Mouse (Mus musculus) intestine, embryonic 14.5 days (tissue): ENCODE measurements at regions not wholly inside any gene's neighbourhood (a gene's known extent, or its start where the extent isn't known, plus 50 kb on each side); places are given as distances from the start of the nearest gene placed in this dataset.

Experiments used
- ATAC-seq: fragments of 200-750 bp; cut with Nextera tagmentation; replicated peaks from 2 replicates; pipeline ENCODE4 v1.8.0; 2017; ENCODE audit warnings: low read depth, moderate number of reproducible peaks, moderate TSS enrichment, moderate library complexity; ENCODE audit not compliant: low FRiP score, low TSS enrichment
- DNase-seq: peaks from one replicate; pipeline ENCODE4 v3.0.0-alpha.2; 2018; ENCODE audit warnings: low spot score
- H3K27ac ChIP-seq: fragments of 300-500 bp; sonication (generic); 2 replicates; pipeline ENCODE4 v1.5.1; 2014; ENCODE audit warnings: low read depth, mild to moderate bottlenecking, control low read depth
- H3K27me3 ChIP-seq: fragments of 300-500 bp; sonication (generic); replicated peaks from 2 replicates; pipeline ENCODE4 v1.6.1; 2014; ENCODE audit warnings: low read length, control low read depth; ENCODE audit not compliant: control insufficient read depth, insufficient read depth
- H3K36me3 ChIP-seq: fragments of 300-500 bp; sonication (generic); 2 replicates; pipeline ENCODE4 v1.6.1; 2014; ENCODE audit warnings: low read length, control low read depth; ENCODE audit not compliant: control insufficient read depth, insufficient read depth
- H3K4me1 ChIP-seq: fragments of 300-500 bp; sonication (generic); replicated peaks from 2 replicates; pipeline ENCODE4 v1.6.1; 2014; ENCODE audit warnings: low read length, control low read depth, mixed read lengths; ENCODE audit not compliant: control insufficient read depth, insufficient read depth
- H3K4me2 ChIP-seq: fragments of 300-500 bp; sonication (generic); 2 replicates; pipeline ENCODE4 v1.6.1; 2014; ENCODE audit warnings: low read length
- H3K4me3 ChIP-seq: fragments of 300-500 bp; sonication (generic); 2 replicates; pipeline ENCODE4 v1.5.1; 2014; ENCODE audit warnings: low read depth, low read length, control low read depth, mixed read lengths
- H3K9ac ChIP-seq: fragments of 300-500 bp; sonication (generic); 2 replicates; pipeline ENCODE4 v1.6.1; 2014; ENCODE audit warnings: mild to moderate bottlenecking, low read length
- H3K9me3 ChIP-seq: fragments of 300-500 bp; sonication (generic); 2 replicates; pipeline ENCODE4 v1.6.1; 2016; ENCODE audit warnings: low read length, control low read depth; ENCODE audit not compliant: control insufficient read depth
- WGBS: fragments of 180-500 bp; shearing (Covaris S2); extraction: QIAGEN DNeasy Blood & Tissue Kit; methylation state at CpG from one replicate; pipeline ENCODE4 v1.1.7; 2014; 5-methylcytosine and 5-hydroxymethylcytosine counted together

DNA sequence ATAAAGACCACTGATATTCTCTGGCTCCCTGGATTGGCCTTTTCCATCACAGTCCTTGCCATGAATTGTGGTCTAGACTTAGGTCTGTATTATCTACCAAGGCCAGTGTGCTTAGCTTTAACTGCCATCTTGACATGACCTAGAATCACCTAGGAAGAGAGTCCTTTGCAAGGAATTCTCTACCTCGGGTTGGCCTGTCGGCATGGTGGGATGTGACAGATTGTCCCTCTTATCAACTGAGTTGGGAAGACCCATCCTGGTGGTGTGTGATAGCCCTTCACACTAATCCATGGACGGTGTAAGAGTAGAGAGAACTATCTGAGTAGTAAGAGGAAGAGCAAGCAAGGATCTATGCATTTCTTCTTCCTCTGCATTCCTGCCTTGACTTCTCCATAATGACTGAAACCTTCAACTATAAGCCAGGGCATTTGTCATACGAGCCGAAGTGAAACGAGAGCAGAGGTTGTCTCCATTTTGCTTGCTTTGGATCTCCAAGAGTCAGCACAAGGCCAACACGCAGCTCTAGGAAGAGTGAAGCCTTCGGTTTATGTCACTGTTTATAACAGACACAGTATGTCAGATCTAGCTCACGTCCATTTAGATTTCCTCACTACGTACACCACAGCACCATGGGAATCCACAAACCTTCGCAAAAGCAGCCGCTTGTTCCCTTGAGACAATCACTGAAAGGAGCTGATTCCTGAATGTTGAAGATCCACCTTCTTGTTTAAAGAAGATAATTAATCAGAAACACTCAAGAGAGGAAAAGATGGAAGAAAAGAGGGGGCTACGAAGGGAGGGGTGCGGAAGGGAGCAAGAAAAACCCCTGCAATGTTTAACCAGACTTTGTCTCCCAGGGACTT is 190.9 kb upstream of the Rgma start:
- Histone ChIP-seq H3K9me3 (no peaks in the 10 kb centered on the region), H3K36me3 (no peaks in the 10 kb centered on the region), H3K4me3 (no peak overlapping the region), H3K4me2 (no peak overlapping the region), H3K27ac (no peak overlapping the region), H3K9ac (no peak overlapping the region), H3K4me1 (no peaks in the 10 kb centered on the region), H3K27me3 (no peaks in the 10 kb centered on the region)
- ATAC-seq: no peak
- DNase-seq: no peak
- 93% methylated on average over 14 of the region's 14 CpGs for WGBS

GRCm38 (mm10) chr7:73185071-73185531 is 190.2 kb upstream of the Rgma start:
- Histone ChIP-seq H3K9ac (no peak overlapping the region), H3K36me3 (no peaks in the 10 kb centered on the region), H3K27me3 (no peaks in the 10 kb centered on the region), H3K4me2 (no peak overlapping the region), H3K4me3 (no peak overlapping the region), H3K9me3 (no peaks in the 10 kb centered on the region), H3K4me1 (no peaks in the 10 kb centered on the region), H3K27ac (no peak overlapping the region)
- WGBS: 87% methylated on average over 10 of the region's 10 CpGs
- ATAC-seq: no peak
- no peak for DNase-seq

DNA sequence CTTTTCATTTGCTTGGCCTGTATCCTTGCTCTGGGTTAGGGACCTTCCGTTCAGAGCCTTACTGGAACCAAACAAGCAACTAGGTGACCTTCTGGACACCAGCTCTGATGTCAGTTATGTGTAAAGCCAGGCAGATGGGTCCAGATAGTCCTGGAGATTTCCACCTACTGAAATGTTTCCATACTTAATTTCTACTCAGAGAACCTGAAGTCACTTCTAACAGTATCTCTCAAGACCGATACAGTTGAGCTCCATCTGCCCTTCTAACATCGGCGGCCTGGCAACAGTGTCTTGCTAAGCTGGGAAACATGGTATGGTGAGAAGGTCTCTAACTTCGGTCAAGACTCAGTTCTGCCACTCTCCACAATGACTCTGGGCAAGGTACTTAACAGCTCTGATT is 189.7 kb upstream of the Rgma start:
- H3K4me1 ChIP-seq: no peaks in the 10 kb centered on the region
- WGBS: 95% methylated on average over 5 of the region's 5 CpGs
- H3K9ac ChIP-seq: no peak overlapping the region
- H3K27me3 ChIP-seq: no peaks in the 10 kb centered on the region
- no peak overlapping the region for H3K4me3 ChIP-seq
- no peaks in the 10 kb centered on the region for H3K9me3 ChIP-seq
- no peaks in the 10 kb centered on the region for H3K36me3 ChIP-seq
- no peak for ATAC-seq
- no peak overlapping the region for H3K4me2 ChIP-seq
- no peak overlapping the region for H3K27ac ChIP-seq
- no peak for DNase-seq

- Histone ChIP-seq H3K36me3 (no peaks in the 10 kb centered on the region), H3K4me2 (no peak overlapping the region), H3K4me1 (no peaks in the 10 kb centered on the region), H3K27me3 (no peaks in the 10 kb centered on the region), H3K9me3 (no peaks in the 10 kb centered on the region), H3K4me3 (no peak overlapping the region), H3K27ac (no peak overlapping the region), H3K9ac (no peak overlapping the region)
- DNase-seq: no peak
- WGBS: 95% methylated on average over 3 of the region's 3 CpGs
- no peak for ATAC-seq
Observed at GRCm38 (mm10) chr7:73186501-73186900, 188.8 kb upstream of the Rgma start.

DNA sequence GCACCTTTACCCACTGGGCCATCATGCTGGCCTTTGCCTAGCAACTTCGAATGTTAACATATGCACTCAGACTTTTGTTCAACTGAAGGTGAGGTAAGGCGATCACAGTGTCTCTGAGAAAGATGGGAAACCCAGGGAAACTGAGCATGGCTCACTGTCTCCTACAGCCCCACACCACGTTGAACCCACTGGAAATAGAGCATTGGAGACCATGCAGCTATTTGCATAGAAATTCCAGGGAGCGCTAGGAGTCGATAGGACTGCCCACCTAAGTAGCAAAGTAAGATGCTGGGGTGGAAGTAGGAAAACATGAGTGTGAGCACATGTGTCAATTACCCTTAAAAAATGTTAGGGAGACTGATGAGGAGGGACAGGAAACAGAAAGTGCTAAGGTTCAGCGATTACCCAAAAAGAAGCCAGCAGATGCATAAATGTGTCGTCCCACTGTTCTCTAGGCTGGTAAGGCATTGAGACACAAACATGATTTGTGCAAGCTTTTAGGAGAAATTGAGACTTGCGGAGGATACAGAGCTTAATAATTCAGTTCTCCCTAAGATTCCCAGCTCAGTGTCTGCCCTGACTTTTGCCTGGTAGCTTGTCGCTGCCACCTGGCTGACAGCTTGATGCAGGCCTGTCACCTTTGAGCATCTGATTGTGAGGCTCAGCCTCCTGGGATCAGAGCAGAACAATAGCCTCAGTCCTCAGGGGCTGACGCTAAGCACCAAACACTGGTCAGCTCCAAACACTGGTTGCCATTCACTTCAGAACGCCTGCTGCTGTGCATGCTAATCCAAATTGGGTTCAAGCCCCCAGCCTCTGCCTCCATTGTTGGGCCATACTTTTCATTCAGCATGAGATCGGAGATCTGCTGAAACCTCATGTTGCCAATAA is 183.7 kb upstream of the Rgma start:
- WGBS: 62% methylated on average over 12 of the region's 12 CpGs
- no peak overlapping the region for H3K4me3 ChIP-seq
- DNase-seq: no peak
- no peak overlapping the region for H3K9ac ChIP-seq
- no peaks in the 10 kb centered on the region for H3K4me1 ChIP-seq
- no peak for ATAC-seq
- H3K27ac ChIP-seq: no peak overlapping the region
- no peaks in the 10 kb centered on the region for H3K36me3 ChIP-seq
- 0 out of 2 replicates have a peak, but pooled peaks cover 3% of the 10 kb centered on the region for H3K9me3 ChIP-seq
- no peak overlapping the region for H3K4me2 ChIP-seq
- no peaks in the 10 kb centered on the region for H3K27me3 ChIP-seq

GRCm38 (mm10) chr7:73192839-73193238 is 182.5 kb upstream of the Rgma start:
- DNase-seq: no peak
- Histone ChIP-seq H3K4me2 (no peak overlapping the region), H3K9me3 (0 out of 2 replicates have a peak, but pooled peaks cover 3% of the 10 kb centered on the region), H3K36me3 (no peaks in the 10 kb centered on the region), H3K27ac (no peak overlapping the region), H3K4me3 (no peak overlapping the region), H3K9ac (no peak overlapping the region), H3K27me3 (no peaks in the 10 kb centered on the region), H3K4me1 (no peaks in the 10 kb centered on the region)
- no peak for ATAC-seq
- 88% methylated on average over 7 of the region's 7 CpGs for WGBS

- Histone ChIP-seq H3K27me3 (no peaks in the 10 kb centered on the region), H3K27ac (no peak overlapping the region), H3K9ac (no peak overlapping the region), H3K4me3 (no peak overlapping the region), H3K9me3 (0 out of 2 replicates have a peak, but pooled peaks cover 3% of the 10 kb centered on the region), H3K4me2 (no peak overlapping the region), H3K36me3 (no peaks in the 10 kb centered on the region), H3K4me1 (no peaks in the 10 kb centered on the region)
- DNase-seq: no peak
- ATAC-seq: no peak
- WGBS: 59% methylated on average over 4 of the region's 4 CpGs
Observed at GRCm38 (mm10) chr7:73195306-73195705, 180.0 kb upstream of the Rgma start.

GRCm38 (mm10) chr7:73196851-73197531 is 178.3 kb upstream of the Rgma start:
- no peak overlapping the region for H3K4me3 ChIP-seq
- H3K36me3 ChIP-seq: no peaks in the 10 kb centered on the region
- H3K4me1 ChIP-seq: no peaks in the 10 kb centered on the region
- no peak overlapping the region for H3K4me2 ChIP-seq
- 68% methylated on average over 12 of the region's 12 CpGs for WGBS
- H3K9me3 ChIP-seq: 0 out of 2 replicates have a peak, but pooled peaks cover 3% of the 10 kb centered on the region
- DNase-seq (no peak), ATAC-seq (peak; percentile 68; the same call in 1 of the 2 replicates)
- H3K27ac ChIP-seq: no peak overlapping the region
- no peak overlapping the region for H3K9ac ChIP-seq
- H3K27me3 ChIP-seq: no peaks in the 10 kb centered on the region
